Mouse (Mus musculus): ENCODE results near the gene Ube2c. TPM values are rescaled to one million over a fixed set of nuclear protein-coding genes. Genes with fewer than 3 reads are reported as not detected.

Ube2c gene
- polyA plus RNA-seq (2012; ENCODE audit: low replicate concordance), result 143 and 160 TPM in 2 replicates

DNA sequence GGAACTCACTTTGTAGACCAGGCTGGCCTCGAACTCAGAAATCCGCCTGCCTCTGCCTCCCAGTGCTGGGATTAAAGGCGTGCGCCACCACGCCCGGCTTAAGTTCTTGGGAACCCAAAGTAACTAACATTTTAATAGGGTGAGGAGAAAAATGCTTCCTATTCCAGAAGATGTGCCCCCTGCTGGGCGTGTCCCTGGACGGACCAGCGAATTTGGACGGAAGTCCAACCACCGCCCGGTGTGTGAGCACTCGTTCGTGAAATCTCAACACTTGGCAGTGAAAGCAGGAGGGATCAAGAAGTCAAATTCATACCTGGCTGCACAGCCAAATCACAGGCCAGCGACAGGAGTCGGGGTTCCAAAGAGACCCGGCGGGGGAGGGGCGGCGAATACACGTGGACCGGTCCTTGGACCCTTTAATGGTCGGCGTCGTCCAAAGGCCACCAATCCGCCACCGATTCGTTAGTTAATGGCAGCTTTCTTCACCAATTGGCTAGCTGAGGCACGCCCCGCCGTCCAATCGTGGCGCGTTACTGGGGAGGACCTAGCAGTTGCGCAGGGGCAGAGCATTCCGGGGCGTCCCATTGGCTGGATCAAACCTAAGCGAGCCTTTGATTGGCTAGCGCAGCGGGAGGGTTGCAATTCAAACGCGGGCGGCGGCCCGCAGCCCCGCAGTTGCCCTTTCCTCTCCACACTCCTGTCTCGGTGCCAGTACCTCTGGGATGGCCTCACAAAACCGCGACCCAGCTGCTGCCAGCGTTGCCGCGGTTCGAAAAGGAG, at the start of gene Ube2c:
Ube2c (plus strand) TSS at position 641 of the 780 bp plus-strand sequence.

DNA sequence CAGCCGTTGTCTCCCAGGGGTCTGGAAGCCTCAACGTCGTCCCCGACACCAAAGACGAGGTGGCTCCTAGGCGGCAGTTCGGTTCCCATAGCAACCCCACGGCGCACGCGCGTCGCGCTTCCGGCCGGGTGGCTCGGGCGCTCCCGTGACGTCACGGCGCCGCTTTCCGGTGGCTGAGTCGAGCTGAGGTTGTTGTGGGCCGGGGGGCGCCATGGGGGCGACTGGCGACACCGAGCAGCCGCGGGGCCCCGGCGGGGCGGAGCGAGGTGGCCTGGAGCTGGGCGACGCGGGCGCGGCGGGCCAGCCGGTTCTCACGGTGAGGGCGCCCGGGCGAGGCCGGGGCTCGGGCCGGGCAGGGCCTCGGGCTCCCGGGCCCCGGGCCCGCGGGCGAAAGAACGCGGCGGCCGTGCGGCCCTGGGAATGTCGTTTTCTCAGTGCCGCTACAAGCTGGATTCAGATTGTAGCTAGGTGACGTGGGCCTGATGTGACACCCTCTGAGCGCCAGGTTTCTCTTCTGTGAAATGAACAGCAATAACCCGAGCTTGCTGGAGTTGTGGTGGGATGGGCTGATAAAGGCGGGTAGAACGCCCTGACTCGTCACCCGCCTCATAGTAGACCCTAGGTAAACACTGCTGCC, 23.7 kb upstream of the Ube2c start, which contains the start of the genes Wfdc3 and Dnttip1:
Wfdc3 (minus strand) TSS at position 89 of the 637 bp plus-strand sequence.
Dnttip1 (plus strand) TSS at position 141 of the 637 bp plus-strand sequence.

DNA sequence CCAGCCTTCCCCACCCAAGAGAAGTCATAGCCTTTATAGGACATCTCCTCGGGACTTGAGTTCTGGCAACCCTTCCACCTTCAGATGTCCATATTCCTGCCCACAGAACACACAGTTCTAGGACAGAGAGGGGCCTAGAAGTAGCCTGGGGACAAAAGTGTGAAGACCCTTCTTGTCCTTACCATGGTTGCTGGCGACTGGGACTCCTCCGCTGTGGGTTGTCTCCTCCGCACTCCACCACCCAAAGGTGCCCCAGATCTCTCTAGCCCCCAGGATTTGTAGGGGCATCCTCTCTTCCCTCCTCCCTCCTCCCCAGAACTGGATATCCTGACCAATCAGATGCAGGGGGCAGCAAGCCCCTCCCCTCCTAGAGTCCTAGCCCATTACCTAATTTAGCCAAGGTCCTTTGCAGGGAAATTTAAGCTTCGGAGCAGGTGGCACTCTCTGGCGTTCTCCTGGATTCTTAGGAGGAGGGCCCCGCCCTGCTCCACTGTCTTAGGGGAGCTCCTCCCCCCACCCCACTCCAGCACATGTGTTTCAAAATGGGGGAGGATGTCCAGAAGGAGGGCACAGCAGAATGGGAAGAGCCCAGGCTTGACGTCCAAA, 9.9 kb downstream of the Ube2c start, which contains the start of gene Tnnc2:
Tnnc2 (minus strand) TSS at position 487 of the 606 bp plus-strand sequence.

DNA sequence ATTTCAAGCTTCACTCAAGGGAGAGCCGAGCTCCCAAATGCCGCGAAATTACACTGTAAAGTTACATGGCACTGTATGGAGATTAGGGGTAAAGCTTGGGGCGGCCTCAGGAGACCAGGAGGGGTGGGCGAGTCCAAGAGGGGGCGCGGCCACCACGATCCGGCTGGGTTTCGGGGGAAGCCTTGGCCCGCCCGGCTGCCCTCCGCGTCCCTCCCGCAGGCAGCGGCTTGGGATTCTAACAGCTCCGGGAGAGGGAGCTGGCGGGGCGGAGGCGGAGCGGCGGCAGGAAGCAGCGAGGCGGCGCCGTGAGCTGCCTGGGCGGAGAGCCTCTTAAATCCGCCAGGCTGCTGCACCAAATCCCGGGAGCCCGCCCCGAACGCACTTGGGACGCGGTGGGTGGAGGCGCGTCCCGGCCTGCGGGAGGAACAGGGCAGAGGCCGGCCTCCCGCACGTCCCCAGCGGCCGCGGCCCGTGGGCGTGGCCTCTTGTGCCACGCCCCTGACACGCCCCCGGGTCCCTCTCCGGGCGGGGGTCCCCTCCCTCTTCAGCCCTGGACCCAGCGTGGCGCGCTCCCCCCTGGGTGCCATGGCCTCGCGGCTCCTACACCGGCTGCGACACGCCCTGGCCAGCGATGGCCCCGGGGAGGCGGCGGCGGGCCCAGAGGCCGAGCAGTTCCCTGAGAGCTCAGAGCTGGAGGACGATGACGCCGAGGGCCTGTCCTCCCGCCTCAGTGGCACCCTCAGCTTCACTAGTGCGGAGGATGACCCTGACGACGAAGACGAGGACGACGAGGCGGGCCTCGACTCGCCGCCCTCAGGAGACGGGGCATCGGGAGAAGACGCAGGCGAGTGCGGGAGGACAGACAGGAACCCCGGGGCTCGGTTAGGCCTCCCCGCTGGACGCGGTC, 16.0 kb downstream of the Ube2c start, which contains the start of gene Snx21:
Snx21 (plus strand) TSS at position 343 of the 907 bp plus-strand sequence.

DNA sequence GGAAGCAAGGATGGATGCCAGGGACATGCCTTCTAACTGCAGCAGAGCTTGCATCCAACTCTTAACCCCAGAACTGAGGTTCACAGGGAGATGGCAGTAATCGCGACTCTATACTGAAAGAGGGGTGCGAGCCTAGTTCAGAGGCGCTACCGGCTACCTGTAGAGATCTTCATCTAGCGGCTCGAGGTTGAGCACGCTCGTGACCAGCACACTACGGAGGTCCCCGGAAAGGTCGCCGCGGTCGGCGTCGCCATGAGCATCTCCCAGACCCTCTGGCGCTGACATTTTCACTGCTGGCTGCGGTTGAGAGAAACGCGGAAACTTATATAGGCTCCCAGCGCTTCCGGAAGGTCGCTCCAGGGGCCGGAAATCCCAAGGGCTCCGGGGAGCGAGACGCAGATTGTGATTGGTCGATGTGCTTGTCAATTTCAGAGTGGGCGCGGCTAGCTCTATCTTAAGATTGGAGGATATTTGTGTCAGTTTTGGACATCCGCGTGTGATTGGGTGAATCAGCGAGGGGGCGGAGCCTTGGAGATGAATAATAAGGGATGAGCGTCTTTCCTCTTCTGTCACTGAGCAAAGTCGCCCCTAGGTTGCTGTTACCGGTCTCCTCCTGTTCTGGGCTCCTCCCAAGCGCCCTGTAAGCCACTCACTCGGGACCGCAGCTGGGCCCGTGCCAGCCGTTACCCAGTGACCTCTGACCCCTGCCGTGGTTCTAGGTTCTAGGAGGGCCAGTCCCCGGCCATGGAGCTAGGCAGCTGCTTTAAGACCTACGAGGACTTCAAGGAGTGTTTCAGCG, 35.0 kb downstream of the Ube2c start, which contains the start of the genes Acot8 and Zswim3:
Acot8 (minus strand) TSS at position 350 of the 799 bp plus-strand sequence.
Zswim3 (plus strand) TSS at position 566 of the 799 bp plus-strand sequence.

DNA sequence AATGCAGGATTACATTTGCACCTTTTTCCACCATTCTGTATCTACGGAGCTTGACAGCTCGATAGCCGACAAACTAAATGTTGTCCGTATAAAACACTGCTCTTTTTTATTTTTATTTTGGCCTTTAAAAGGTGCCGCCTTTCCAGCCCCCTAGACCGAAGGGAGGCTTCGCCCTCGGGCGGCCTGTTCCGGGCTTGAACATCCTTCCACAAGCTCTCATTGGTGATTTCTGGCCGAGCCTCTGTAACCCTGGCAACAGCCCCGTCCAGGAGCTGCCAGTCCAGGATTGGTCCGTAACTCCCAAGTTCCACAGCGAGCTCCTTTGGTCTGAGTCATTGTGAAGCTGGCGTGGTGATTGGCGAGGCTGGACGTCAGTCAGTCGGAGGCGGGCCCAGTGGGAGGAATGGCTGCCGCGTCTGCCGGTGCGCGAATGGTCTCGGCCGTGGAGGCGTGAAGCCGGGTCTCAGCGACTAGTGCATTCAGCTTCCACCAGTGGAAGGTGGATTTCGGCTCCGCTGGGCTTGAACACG, 53.0 kb downstream of the Ube2c start, which contains the start of gene Zswim1:
Zswim1 (plus strand) TSS at position 51 of the 530 bp plus-strand sequence.

Other genes with a start within 250 kb of the Ube2c start
- not detected in 2 replicates for gene Wfdc2, start 207.5 kb upstream of the Ube2c start, polyA plus RNA-seq (2012; ENCODE audit: low replicate concordance)
- not detected in 2 replicates for gene Spint3, start 196.4 kb upstream of the Ube2c start, polyA plus RNA-seq (2012; ENCODE audit: low replicate concordance)
- not detected in 2 replicates for gene Wfdc6a, start 184.5 kb upstream of the Ube2c start, polyA plus RNA-seq (2012; ENCODE audit: low replicate concordance)
- not detected in 2 replicates for gene Eppin, start 176.3 kb upstream of the Ube2c start, polyA plus RNA-seq (2012; ENCODE audit: low replicate concordance)
- not detected in 2 replicates for gene Wfdc6b, start 156.4 kb upstream of the Ube2c start, polyA plus RNA-seq (2012; ENCODE audit: low replicate concordance)
- not detected in 2 replicates for gene Wfdc8, start 156.3 kb upstream of the Ube2c start, polyA plus RNA-seq (2012; ENCODE audit: low replicate concordance)
- gene Wfdc16, start 131.1 kb upstream of the Ube2c start, polyA plus RNA-seq (2012; ENCODE audit: low replicate concordance), result not detected in 2 replicates
- gene Wfdc10, start 113.9 kb upstream of the Ube2c start, polyA plus RNA-seq (2012; ENCODE audit: low replicate concordance), result not detected in 2 replicates
- not detected in 2 replicates for gene Wfdc9, start 113.3 kb upstream of the Ube2c start, polyA plus RNA-seq (2012; ENCODE audit: low replicate concordance)
- gene Wfdc11, start 95.8 kb upstream of the Ube2c start, polyA plus RNA-seq (2012; ENCODE audit: low replicate concordance), result not detected in 2 replicates
- gene Wfdc13, start 84.8 kb upstream of the Ube2c start, polyA plus RNA-seq (2012; ENCODE audit: low replicate concordance), result not detected in 2 replicates
- not detected in 2 replicates for gene Spint4, start 71.4 kb upstream of the Ube2c start, polyA plus RNA-seq (2012; ENCODE audit: low replicate concordance)
- gene Spint5, start 54.6 kb upstream of the Ube2c start, polyA plus RNA-seq (2012; ENCODE audit: low replicate concordance), result not detected in 2 replicates
- 0.14 TPM in 1 of 2 replicates, not detected in the other for gene Wfdc3, start 24.0 kb upstream of the Ube2c start, polyA plus RNA-seq (2012; ENCODE audit: low replicate concordance)
- gene Dnttip1, start 23.9 kb upstream of the Ube2c start, polyA plus RNA-seq (2012; ENCODE audit: low replicate concordance), result 30.4 and 109 TPM in 2 replicates
- gene Tnnc2, start 10.1 kb downstream of the Ube2c start, polyA plus RNA-seq (2012; ENCODE audit: low replicate concordance), result not detected in 2 replicates
- 3.9 and 10.1 TPM in 2 replicates for gene Snx21, start 15.9 kb downstream of the Ube2c start, polyA plus RNA-seq (2012; ENCODE audit: low replicate concordance)
- gene Acot8, start 35.0 kb downstream of the Ube2c start, polyA plus RNA-seq (2012; ENCODE audit: low replicate concordance), result 13.5 and 59.4 TPM in 2 replicates
- 0.55 and 2.0 TPM in 2 replicates for gene Zswim3, start 35.2 kb downstream of the Ube2c start, polyA plus RNA-seq (2012; ENCODE audit: low replicate concordance)
- gene Zswim1, start 52.8 kb downstream of the Ube2c start, polyA plus RNA-seq (2012; ENCODE audit: low replicate concordance), result 15.5 and 30.3 TPM in 2 replicates
- not detected in 2 replicates for gene Spata25, start 58.6 kb downstream of the Ube2c start, polyA plus RNA-seq (2012; ENCODE audit: low replicate concordance)
- gene Ctsa, start 63.0 kb downstream of the Ube2c start, polyA plus RNA-seq (2012; ENCODE audit: low replicate concordance), result 21.4 and 125 TPM in 2 replicates
- 2.3 and 2.5 TPM in 2 replicates for gene Neurl2, start 63.6 kb downstream of the Ube2c start, polyA plus RNA-seq (2012; ENCODE audit: low replicate concordance)
- 9.3 and 14.4 TPM in 2 replicates for gene Pltp, start 87.8 kb downstream of the Ube2c start, polyA plus RNA-seq (2012; ENCODE audit: low replicate concordance)
- 64.8 and 66.4 TPM in 2 replicates for gene Pcif1, start 109.4 kb downstream of the Ube2c start, polyA plus RNA-seq (2012; ENCODE audit: low replicate concordance)
- gene Zfp335, start 141.9 kb downstream of the Ube2c start, polyA plus RNA-seq (2012; ENCODE audit: low replicate concordance), result 63.2 and 88.5 TPM in 2 replicates
- gene Mmp9, start 170.9 kb downstream of the Ube2c start, polyA plus RNA-seq (2012; ENCODE audit: low replicate concordance), result 5.0 and 9.8 TPM in 2 replicates
- gene Slc12a5, start 190.9 kb downstream of the Ube2c start, polyA plus RNA-seq (2012; ENCODE audit: low replicate concordance), result 0.27 and 0.64 TPM in 2 replicates

Data from leukemia stem cell, adult 10-12 weeks (primary cell).